ENCODE assay signal across 23 mouse cellular contexts in the genomic region with DNA sequence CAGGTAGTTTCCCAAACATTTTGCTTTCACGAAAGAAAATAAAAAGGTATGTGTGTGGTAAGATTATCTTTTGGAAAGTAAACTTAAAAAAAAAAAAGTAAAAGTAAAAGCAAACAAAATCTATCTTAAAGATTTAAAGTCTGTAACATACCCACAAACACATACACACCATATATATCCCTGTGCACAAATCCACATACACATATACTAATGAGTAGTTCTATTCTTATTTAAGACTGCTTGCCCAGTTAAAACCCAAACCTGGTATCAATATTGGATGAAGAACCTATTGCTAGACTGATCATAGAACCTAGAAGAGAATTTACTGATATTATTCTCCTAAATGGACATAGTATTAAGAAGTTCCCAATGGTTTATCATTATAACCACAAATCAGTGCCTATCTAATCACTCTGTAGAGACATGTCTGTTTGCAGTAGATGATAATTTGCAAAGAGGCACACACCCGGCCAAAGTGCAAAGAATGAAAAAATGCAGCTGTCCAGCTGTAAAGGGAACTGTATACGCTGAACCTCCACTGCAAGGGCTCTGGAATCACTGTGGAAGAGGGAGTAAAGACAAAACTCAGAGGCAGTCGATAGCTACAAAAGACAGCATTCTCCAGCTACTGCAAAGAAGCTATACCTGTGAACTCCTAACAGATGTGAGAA.
A peak's percentile ranks its signal among the peaks of the same experiment; 100 is the strongest.
DNase-seq lines count a peak whose midpoint lies in the region; ATAC-seq and TF ChIP-seq lines count a peak whose summit lies in the region.
"Had no signal": no experiment of that assay in that cellular context is flagged by ENCODE, and none has a peak within 500 bp of the region (broad histone marks: within the 10 kb centered on the region; RNA-seq: fewer than 3 reads in every experiment).

No protein-coding gene starts in this region.

- no peaks in the 10 kb centered on the region for H3K36me3 ChIP-seq in intestine, embryonic 14.5 days (ENCODE audit: control insufficient read depth, insufficient read depth, low read length)
- no peaks in the 10 kb centered on the region for H3K36me3 ChIP-seq in intestine, postnatal 0 days (ENCODE audit: control insufficient read depth, insufficient read depth)
- H3K36me3 ChIP-seq in kidney, postnatal 0 days (ENCODE audit: insufficient read depth, low read length) = no peaks in the 10 kb centered on the region
- no peaks in the 10 kb centered on the region for H3K36me3 ChIP-seq in lung, embryonic 15.5 days
- H3K36me3 ChIP-seq in stomach, embryonic 14.5 days (ENCODE audit: control insufficient read depth, insufficient read depth, low read length) = no peaks in the 10 kb centered on the region
- H3K36me3 ChIP-seq: embryonic facial prominence, embryonic 13.5 days; forebrain, embryonic 12.5 days; G1E; heart, embryonic 10.5 days had no signal

- 21% methylated on average over 4 of the region's 4 CpGs for WGBS in intestine, embryonic 14.5 days
- WGBS in intestine, postnatal 0 days = 10% methylated on average over 4 of the region's 4 CpGs
- WGBS in kidney, postnatal 0 days = 45% methylated on average over 4 of the region's 4 CpGs
- 24% methylated on average over 4 of the region's 4 CpGs for WGBS in lung, embryonic 15.5 days
- 18% methylated on average over 4 of the region's 4 CpGs for WGBS in stomach, embryonic 14.5 days

- H3K9ac ChIP-seq in intestine, embryonic 14.5 days (ENCODE audit: low read length) = no peak overlapping the region
- H3K9ac ChIP-seq in intestine, postnatal 0 days (ENCODE audit: low read depth, low read length) = no peak overlapping the region
- H3K9ac ChIP-seq in kidney, postnatal 0 days (ENCODE audit: low read depth, low read length) = no peak overlapping the region
- no peak overlapping the region for H3K9ac ChIP-seq in lung, embryonic 15.5 days
- no peak overlapping the region for H3K9ac ChIP-seq in stomach, embryonic 14.5 days (replicated peaks; ENCODE audit: low read depth, low read length)
- H3K9ac ChIP-seq: embryonic facial prominence, embryonic 13.5 days; forebrain, embryonic 12.5 days had no signal

- no peaks in the 10 kb centered on the region for H3K9me3 ChIP-seq in intestine, embryonic 14.5 days (ENCODE audit: control insufficient read depth, low read length)
- no peaks in the 10 kb centered on the region for H3K9me3 ChIP-seq in intestine, postnatal 0 days (ENCODE audit: control insufficient read depth)
- no peaks in the 10 kb centered on the region for H3K9me3 ChIP-seq in kidney, postnatal 0 days (replicated peaks; ENCODE audit: low read length)
- no peaks in the 10 kb centered on the region for H3K9me3 ChIP-seq in lung, embryonic 15.5 days
- no peaks in the 10 kb centered on the region for H3K9me3 ChIP-seq in stomach, embryonic 14.5 days (ENCODE audit: control insufficient read depth, low read depth, low read length)
- H3K9me3 ChIP-seq: embryonic facial prominence, embryonic 13.5 days; forebrain, embryonic 12.5 days; G1E; heart, embryonic 10.5 days had no signal

- no peak for ATAC-seq in intestine, embryonic 14.5 days (replicated peaks; ENCODE audit: low FRiP score, low TSS enrichment, low read depth)
- ATAC-seq in intestine, postnatal 0 days = no peak
- no peak for ATAC-seq in kidney, postnatal 0 days (replicated peaks; ENCODE audit: low FRiP score, low read depth)
- peak; percentile 81; the same call in 1 of the 2 replicates for ATAC-seq in lung, embryonic 15.5 days (ENCODE audit: borderline replicate concordance, extremely low read depth, low FRiP score, low TSS enrichment)
- ATAC-seq in stomach, embryonic 14.5 days (ENCODE audit: insufficient number of reproducible peaks, insufficient read depth, low FRiP score, low read depth) = 0 out of 2 replicates have a peak, but pooled peaks have one; percentile 69
- ATAC-seq: CD4-positive, CD25-positive, alpha-beta regulatory T cell, adult 4 months; forebrain, embryonic 16.5 days had no signal

- H3K27ac ChIP-seq in intestine, embryonic 14.5 days (ENCODE audit: low read depth) = no peak overlapping the region
- H3K27ac ChIP-seq in intestine, postnatal 0 days (ENCODE audit: low read depth, low read length) = no peak overlapping the region
- no peak overlapping the region for H3K27ac ChIP-seq in kidney, postnatal 0 days
- peak overlapping the region; percentile 64 for H3K27ac ChIP-seq in lung, embryonic 15.5 days
- H3K27ac ChIP-seq in stomach, embryonic 14.5 days (ENCODE audit: low read length) = no peak overlapping the region; the same call in 1 of the 2 replicates
- H3K27ac ChIP-seq: embryonic facial prominence, embryonic 13.5 days; forebrain, embryonic 12.5 days; heart, embryonic 10.5 days had no signal

- no peak for TF ChIP-seq CTCF in intestine, postnatal 0 days (IDR thresholded peaks at IDR 0.05; ENCODE audit: low read depth)
- no peak for TF ChIP-seq CTCF in kidney, postnatal 0 days (IDR thresholded peaks at IDR 0.05; ENCODE audit: low read depth)

- no peak overlapping the region for H3K4me2 ChIP-seq in intestine, embryonic 14.5 days (ENCODE audit: low read length)
- H3K4me2 ChIP-seq in intestine, postnatal 0 days (replicated peaks; ENCODE audit: low read depth) = no peak overlapping the region
- H3K4me2 ChIP-seq in kidney, postnatal 0 days (ENCODE audit: low read length) = no peak overlapping the region
- no peak overlapping the region for H3K4me2 ChIP-seq in lung, embryonic 15.5 days
- no peak overlapping the region for H3K4me2 ChIP-seq in stomach, embryonic 14.5 days (replicated peaks; ENCODE audit: low read depth, low read length)
- H3K4me2 ChIP-seq: embryonic facial prominence, embryonic 13.5 days; forebrain, embryonic 12.5 days had no signal

- H3K4me1 ChIP-seq in intestine, embryonic 14.5 days (replicated peaks; ENCODE audit: control insufficient read depth, insufficient read depth, low read length) = no peaks in the 10 kb centered on the region; the same call in 1 of the 2 replicates
- H3K4me1 ChIP-seq in intestine, postnatal 0 days (replicated peaks; ENCODE audit: control insufficient read depth, insufficient read depth, low read length) = no peaks in the 10 kb centered on the region
- no peaks in the 10 kb centered on the region for H3K4me1 ChIP-seq in kidney, postnatal 0 days (replicated peaks; ENCODE audit: insufficient read depth, low read length)
- peaks cover 4% of the 10 kb centered on the region; the same call in 1 of the 2 replicates for H3K4me1 ChIP-seq in lung, embryonic 15.5 days
- no peaks in the 10 kb centered on the region for H3K4me1 ChIP-seq in stomach, embryonic 14.5 days (ENCODE audit: control insufficient read depth, insufficient read depth, low read length)
- H3K4me1 ChIP-seq: embryonic facial prominence, embryonic 13.5 days; forebrain, embryonic 12.5 days; heart, embryonic 10.5 days had no signal

- no peak overlapping the region for H3K4me3 ChIP-seq in intestine, embryonic 14.5 days (ENCODE audit: low read depth, low read length)
- no peak overlapping the region for H3K4me3 ChIP-seq in intestine, postnatal 0 days (ENCODE audit: low read depth, low read length)
- no peak overlapping the region for H3K4me3 ChIP-seq in kidney, postnatal 0 days (replicated peaks; ENCODE audit: low read depth, low read length)
- no peak overlapping the region for H3K4me3 ChIP-seq in lung, embryonic 15.5 days
- H3K4me3 ChIP-seq in stomach, embryonic 14.5 days (ENCODE audit: low read depth, low read length) = no peak overlapping the region
- H3K4me3 ChIP-seq: embryonic facial prominence, embryonic 13.5 days; forebrain, embryonic 12.5 days; heart, embryonic 10.5 days had no signal

- peak; percentile 51 for DNase-seq in intestine, embryonic 14.5 days (ENCODE audit: low spot score)
- peak; percentile 27 for DNase-seq in kidney, postnatal 0 days (ENCODE audit: low spot score)
- no peak for DNase-seq in kidney, adult 9 months
- no peak for DNase-seq in lung, adult 18-20 months
- DNase-seq in spleen, adult 18-20 months = no peak
- DNase-seq: adrenal gland, postnatal 14 days; B cell, adult 2 months; cerebellum, adult 18-20 months; cerebellum, adult 9-11 months; cerebellum, postnatal 36 days; gastrocnemius, postnatal 10 days; heart, adult 18-20 months; heart, postnatal 10 days; heart, postnatal 4 days had no signal

- H3K27me3 ChIP-seq in intestine, embryonic 14.5 days (replicated peaks; ENCODE audit: control insufficient read depth, insufficient read depth, low read length) = no peaks in the 10 kb centered on the region
- H3K27me3 ChIP-seq in intestine, postnatal 0 days (replicated peaks; ENCODE audit: control insufficient read depth, insufficient read depth, low read length) = no peaks in the 10 kb centered on the region
- H3K27me3 ChIP-seq in kidney, postnatal 0 days (ENCODE audit: insufficient read depth, low read length) = no peaks in the 10 kb centered on the region
- no peaks in the 10 kb centered on the region for H3K27me3 ChIP-seq in lung, embryonic 15.5 days
- no peaks in the 10 kb centered on the region for H3K27me3 ChIP-seq in stomach, embryonic 14.5 days (ENCODE audit: control insufficient read depth, insufficient read depth, low read length)
- H3K27me3 ChIP-seq: embryonic facial prominence, embryonic 13.5 days; forebrain, embryonic 12.5 days had no signal

Comparison
In these comparisons a context has a peak if more than half of its experiments do, and no peak if none do; other contexts are left out.
1. DNase-seq: peak in intestine, embryonic 14.5 days (single experiment) and kidney, postnatal 0 days (single experiment); none in kidney, adult 9 months (single experiment), lung, adult 18-20 months (0 of 2) and spleen, adult 18-20 months (0 of 2).
2. ATAC-seq: peak in lung, embryonic 15.5 days (single experiment) and stomach, embryonic 14.5 days (single experiment); none in intestine, embryonic 14.5 days (single experiment), intestine, postnatal 0 days (single experiment) and kidney, postnatal 0 days (single experiment).